Mouse (Mus musculus): ENCODE data around the gene Ryr2. TPM values are rescaled to one million over a fixed set of nuclear protein-coding genes. Genes with fewer than 3 reads are reported as not detected.
"Not testable (repeated sequence)": the region's sequence is repeated elsewhere in the genome, so short reads cannot be mapped to it uniquely, and the experiment has no call there.

Gene Ryr2
- total RNA-seq, 1 experiment, result 7.0 TPM

GRCm38 (mm10) chr13:11836304-11837078, 270.3 kb downstream of the Ryr2 start:
- Histone ChIP-seq H3K9ac (ENCODE audit: insufficient read depth, low read depth, low read length, poor library complexity, severe bottlenecking) (no peak overlapping the region), H3K27ac (ENCODE audit: insufficient read depth, low read depth, low read length, poor library complexity, severe bottlenecking) (no peak overlapping the region), H3K4me3 (ENCODE audit: insufficient read depth in 1 of 2, low read depth in 1 of 2, low read length in 2 of 2, poor library complexity in 1 of 2, severe bottlenecking in 1 of 2) (no peak overlapping the region), H3K4me1 (ENCODE audit: control insufficient read depth in 2 of 2, insufficient read depth in 2 of 2, low read length in 2 of 2, poor library complexity in 1 of 2) (peaks cover 0 to 1% of the 10 kb centered on the region in 2 experiments; a peak in 1 of 4 replicates), H3K36me3 (ENCODE audit: control insufficient read depth, insufficient read depth, low read length, poor library complexity, severe bottlenecking) (no peaks in the 10 kb centered on the region; the same call in 1 of the 2 replicates), H3K9me3 (ENCODE audit: control insufficient read depth, insufficient read depth, low read depth, low read length) (no peaks in the 10 kb centered on the region)
- no peak for DNase-seq (ENCODE audit: low read depth, low spot score)
- in situ Hi-C loops (cut with MboI; ENCODE audit: low sequenced_read_pairs in 2 of 2, unreplicated experiment in 2 of 2), result no loop called here
- TF ChIP-seq CHD2 (IDR thresholded peaks at IDR 0.05; ENCODE audit: low read depth, low read length) (no peak), ZNF384 (IDR thresholded peaks at IDR 0.05; ENCODE audit: low read depth, low read length) (no peak), ZC3H11A (IDR thresholded peaks at IDR 0.05; ENCODE audit: borderline replicate concordance, low read depth, low read length) (no peak), MAFK (IDR thresholded peaks at IDR 0.05; ENCODE audit: insufficient read depth, low read depth, low read length) (no peak), HCFC1 (IDR thresholded peaks at IDR 0.05; ENCODE audit: borderline replicate concordance, insufficient read depth, low read length) (no peak)

GRCm38 (mm10) chr13:11831210-11831609, 275.5 kb downstream of the Ryr2 start:
- DNase-seq (ENCODE audit: low read depth, low spot score), result peak; percentile 20
- H3K4me3 ChIP-seq (ENCODE audit: insufficient read depth in 1 of 2, low read depth in 1 of 2, low read length in 2 of 2, poor library complexity in 1 of 2, severe bottlenecking in 1 of 2), result no peak overlapping the region
- 0 out of 4 replicates have a peak, but pooled peaks cover 0 to 1% of the 10 kb centered on the region in 2 experiments for H3K4me1 ChIP-seq (ENCODE audit: control insufficient read depth in 2 of 2, insufficient read depth in 2 of 2, low read length in 2 of 2, poor library complexity in 1 of 2)
- no peaks in the 10 kb centered on the region; the same call in 1 of the 2 replicates for H3K36me3 ChIP-seq (ENCODE audit: control insufficient read depth, insufficient read depth, low read length, poor library complexity, severe bottlenecking)
- H3K27ac ChIP-seq (ENCODE audit: insufficient read depth, low read depth, low read length, poor library complexity, severe bottlenecking), result no peak overlapping the region
- no peaks in the 10 kb centered on the region for H3K9me3 ChIP-seq (ENCODE audit: control insufficient read depth, insufficient read depth, low read depth, low read length)
- no peak for TF ChIP-seq HCFC1 (IDR thresholded peaks at IDR 0.05; ENCODE audit: borderline replicate concordance, insufficient read depth, low read length)
- TF ChIP-seq ZNF384 (IDR thresholded peaks at IDR 0.05; ENCODE audit: low read depth, low read length), result no peak
- 0 out of 2 replicates have a peak, but pooled peaks have one; percentile 15 for TF ChIP-seq ZC3H11A (IDR thresholded peaks at IDR 0.05; ENCODE audit: borderline replicate concordance, low read depth, low read length)
- no peak for TF ChIP-seq MAFK (IDR thresholded peaks at IDR 0.05; ENCODE audit: insufficient read depth, low read depth, low read length)
- no peak overlapping the region for H3K9ac ChIP-seq (ENCODE audit: insufficient read depth, low read depth, low read length, poor library complexity, severe bottlenecking)
- in situ Hi-C loops (cut with MboI; ENCODE audit: low sequenced_read_pairs in 2 of 2, unreplicated experiment in 2 of 2), result no loop called here

GRCm38 (mm10) chr13:11825563-11826226, 281.1 kb downstream of the Ryr2 start:
- no peaks in the 10 kb centered on the region; the same call in 1 of the 2 replicates for H3K36me3 ChIP-seq (ENCODE audit: control insufficient read depth, insufficient read depth, low read length, poor library complexity, severe bottlenecking)
- in situ Hi-C loops (cut with MboI; ENCODE audit: low sequenced_read_pairs in 2 of 2, unreplicated experiment in 2 of 2), result no loop called here
- TF ChIP-seq HCFC1 (IDR thresholded peaks at IDR 0.05; ENCODE audit: borderline replicate concordance, insufficient read depth, low read length) (no peak), ZNF384 (IDR thresholded peaks at IDR 0.05; ENCODE audit: low read depth, low read length) (no peak), MAFK (IDR thresholded peaks at IDR 0.05; ENCODE audit: insufficient read depth, low read depth, low read length) (no peak), CHD2 (IDR thresholded peaks at IDR 0.05; ENCODE audit: low read depth, low read length) (no peak), ZC3H11A (IDR thresholded peaks at IDR 0.05; ENCODE audit: borderline replicate concordance, low read depth, low read length) (peak; percentile 69; the same call in 1 of the 2 replicates)
- no peak overlapping the region for H3K27ac ChIP-seq (ENCODE audit: insufficient read depth, low read depth, low read length, poor library complexity, severe bottlenecking)
- H3K9ac ChIP-seq (ENCODE audit: insufficient read depth, low read depth, low read length, poor library complexity, severe bottlenecking), result no peak overlapping the region
- DNase-seq (ENCODE audit: low read depth, low spot score), result peak; percentile 45
- no peak overlapping the region for H3K4me3 ChIP-seq (ENCODE audit: insufficient read depth in 1 of 2, low read depth in 1 of 2, low read length in 2 of 2, poor library complexity in 1 of 2, severe bottlenecking in 1 of 2)
- no peaks in the 10 kb centered on the region for H3K9me3 ChIP-seq (ENCODE audit: control insufficient read depth, insufficient read depth, low read depth, low read length)
- no peaks in the 10 kb centered on the region for H3K4me1 ChIP-seq (ENCODE audit: control insufficient read depth in 2 of 2, insufficient read depth in 2 of 2, low read length in 2 of 2, poor library complexity in 1 of 2)

- Histone ChIP-seq H3K27ac (ENCODE audit: insufficient read depth, low read depth, low read length, poor library complexity, severe bottlenecking) (no peak overlapping the region), H3K4me1 (ENCODE audit: control insufficient read depth in 2 of 2, insufficient read depth in 2 of 2, low read length in 2 of 2, poor library complexity in 1 of 2) (no peaks in the 10 kb centered on the region), H3K4me3 (ENCODE audit: insufficient read depth in 1 of 2, low read depth in 1 of 2, low read length in 2 of 2, poor library complexity in 1 of 2, severe bottlenecking in 1 of 2) (no peak overlapping the region), H3K9ac (ENCODE audit: insufficient read depth, low read depth, low read length, poor library complexity, severe bottlenecking) (no peak overlapping the region), H3K36me3 (ENCODE audit: control insufficient read depth, insufficient read depth, low read length, poor library complexity, severe bottlenecking) (no peaks in the 10 kb centered on the region), H3K9me3 (ENCODE audit: control insufficient read depth, insufficient read depth, low read depth, low read length) (no peaks in the 10 kb centered on the region)
- in situ Hi-C loops (cut with MboI; ENCODE audit: low sequenced_read_pairs in 2 of 2, unreplicated experiment in 2 of 2), result no loop called here
- DNase-seq (ENCODE audit: low read depth, low spot score), result no peak
- TF ChIP-seq HCFC1 (IDR thresholded peaks at IDR 0.05; ENCODE audit: borderline replicate concordance, insufficient read depth, low read length), result no peak
- no peak for TF ChIP-seq ZC3H11A (IDR thresholded peaks at IDR 0.05; ENCODE audit: borderline replicate concordance, low read depth, low read length)
- TF ChIP-seq CHD2 (IDR thresholded peaks at IDR 0.05; ENCODE audit: low read depth, low read length), result no peak
- no peak for TF ChIP-seq MAFK (IDR thresholded peaks at IDR 0.05; ENCODE audit: insufficient read depth, low read depth, low read length)
- TF ChIP-seq ZNF384 (IDR thresholded peaks at IDR 0.05; ENCODE audit: low read depth, low read length), result no peak
Observed at GRCm38 (mm10) chr13:11818723-11819122, 288.0 kb downstream of the Ryr2 start.

- H3K9ac ChIP-seq (ENCODE audit: insufficient read depth, low read depth, low read length, poor library complexity, severe bottlenecking); H3K27ac ChIP-seq (ENCODE audit: insufficient read depth, low read depth, low read length, poor library complexity, severe bottlenecking); H3K36me3 ChIP-seq (ENCODE audit: control insufficient read depth, insufficient read depth, low read length, poor library complexity, severe bottlenecking); H3K9me3 ChIP-seq (ENCODE audit: control insufficient read depth, insufficient read depth, low read depth, low read length); in situ Hi-C loops (cut with MboI; ENCODE audit: low sequenced_read_pairs in 2 of 2, unreplicated experiment in 2 of 2); H3K4me3 ChIP-seq (ENCODE audit: insufficient read depth in 1 of 2, low read depth in 1 of 2, low read length in 2 of 2, poor library complexity in 1 of 2, severe bottlenecking in 1 of 2); H3K4me1 ChIP-seq (ENCODE audit: control insufficient read depth in 2 of 2, insufficient read depth in 2 of 2, low read length in 2 of 2, poor library complexity in 1 of 2); DNase-seq (ENCODE audit: low read depth, low spot score): not testable (repeated sequence)
Observed at GRCm38 (mm10) chr13:11809365-11809764, 297.4 kb downstream of the Ryr2 start.
